Mouse (Mus musculus) v-Abl transformed pro-B cells (cell line): Measurements from ENCODE around the gene Ccdc66.

Experiments used
- in situ Hi-C, 2 experiments: fragments of 400-800 bp; cut with MboI; formaldehyde crosslinking; loops; one replicate each; pipeline ENCODE4 v1.15.1; 2025; ENCODE audit not compliant: unreplicated experiment in 2 of 2

Gene Ccdc66

GRCm38 (mm10) chr14:27507894-27508643 lies at the start of gene Ccdc66:
TSS of gene Ccdc66 (minus strand) at chr14:27508460.
- in situ Hi-C loops = loop anchor here in 1 of 2 experiments (25.0 kb wide), 1 partner anchor 229 kb away; no protein-coding TSS in a partner anchor

GRCm38 (mm10) chr14:27543838-27544426 lies 35.7 kb upstream of the Ccdc66 start:
- in situ Hi-C loops = no loop called here

- in situ Hi-C loops = no loop called here
Measured at GRCm38 (mm10) chr14:27536441-27536840, 28.2 kb upstream of the Ccdc66 start.

- in situ Hi-C loops = loop anchor here in 1 of 2 experiments (25.0 kb wide), 1 partner anchor 213 kb away; no protein-coding TSS in a partner anchor
Measured at GRCm38 (mm10) chr14:27524541-27524940, 16.3 kb upstream of the Ccdc66 start.

- in situ Hi-C loops = loop anchor here in 1 of 2 experiments (25.0 kb wide), 1 partner anchor 229 kb away; no protein-coding TSS in a partner anchor
Measured at GRCm38 (mm10) chr14:27508644-27509301, 513 bp upstream of the Ccdc66 start.

- in situ Hi-C loops = loop anchor here in 1 of 2 experiments (25.0 kb wide), 1 partner anchor 236 kb away; no protein-coding TSS in a partner anchor
Measured at GRCm38 (mm10) chr14:27501096-27501495, 7.2 kb downstream of the Ccdc66 start.

GRCm38 (mm10) chr14:27493516-27493915 lies 14.7 kb downstream of the Ccdc66 start:
- in situ Hi-C loops = no loop called here

- in situ Hi-C loops = no loop called here
Measured at GRCm38 (mm10) chr14:27491399-27491798, 16.9 kb downstream of the Ccdc66 start.

GRCm38 (mm10) chr14:27446963-27447362 lies 61.3 kb downstream of the Ccdc66 start:
- in situ Hi-C loops = no loop called here

GRCm38 (mm10) chr14:27444851-27445281 lies 63.4 kb downstream of the Ccdc66 start:
- in situ Hi-C loops = no loop called here

GRCm38 (mm10) chr14:27440921-27441320 lies 67.3 kb downstream of the Ccdc66 start:
- in situ Hi-C loops = no loop called here

GRCm38 (mm10) chr14:27436826-27437225 lies 71.4 kb downstream of the Ccdc66 start:
- in situ Hi-C loops = no loop called here

GRCm38 (mm10) chr14:27436116-27436515 lies 72.1 kb downstream of the Ccdc66 start:
- in situ Hi-C loops = no loop called here

- in situ Hi-C loops = no loop called here
Measured at GRCm38 (mm10) chr14:27432064-27432463, 76.2 kb downstream of the Ccdc66 start.
